Mouse (Mus musculus) intestine, embryonic 15.5 days (tissue): ENCODE data around the gene Tprg. TPM values are rescaled to one million over a fixed set of nuclear protein-coding genes. Genes with fewer than 3 reads are reported as not detected.

Source experiments
- ATAC-seq: fragments of 200-750 bp; cut with Nextera tagmentation; 2 replicates; pipeline ENCODE4 v1.8.0; 2017; ENCODE audit warnings: moderate TSS enrichment, moderate library complexity
- H3K27ac ChIP-seq: fragments of 300-500 bp; sonication (generic); 2 replicates; pipeline ENCODE4 v1.5.1; 2015; ENCODE audit warnings: mild to moderate bottlenecking, inconsistent platforms
- H3K27me3 ChIP-seq: fragments of 300-500 bp; sonication (generic); replicated peaks from 2 replicates; pipeline ENCODE4 v1.6.1; 2015; ENCODE audit warnings: inconsistent platforms
- H3K36me3 ChIP-seq: fragments of 300-500 bp; sonication (generic); 2 replicates; pipeline ENCODE4 v1.6.1; 2015; ENCODE audit warnings: inconsistent platforms
- H3K4me1 ChIP-seq: fragments of 300-500 bp; sonication (generic); replicated peaks from 2 replicates; pipeline ENCODE4 v1.6.1; 2015; ENCODE audit warnings: inconsistent platforms
- H3K4me2 ChIP-seq: fragments of 300-500 bp; sonication (generic); replicated peaks from 2 replicates; pipeline ENCODE4 v1.6.1; 2015; ENCODE audit warnings: mild to moderate bottlenecking, inconsistent platforms
- H3K4me3 ChIP-seq: fragments of 300-500 bp; sonication (generic); replicated peaks from 2 replicates; pipeline ENCODE4 v1.5.1; 2015; ENCODE audit warnings: inconsistent platforms
- H3K9ac ChIP-seq: fragments of 300-500 bp; sonication (generic); 2 replicates; pipeline ENCODE4 v1.6.1; 2015; ENCODE audit warnings: inconsistent platforms
- H3K9me3 ChIP-seq: fragments of 300-500 bp; sonication (generic); 2 replicates; pipeline ENCODE4 v1.6.1; 2016; ENCODE audit warnings: inconsistent platforms
- WGBS: fragments of 180-500 bp; shearing (Covaris S2); methylation state at CpG from one replicate; pipeline ENCODE4 v1.1.7; 2015; 5-methylcytosine and 5-hydroxymethylcytosine counted together
- polyA plus RNA-seq: library from polyadenylated mRNA; unstranded; fragments of >200 nt; fragmentation: Nextera tagmentation; extraction: Ambion mirVana; gene quantifications from 2 replicates; pipeline ENCODE4 v1.2.1, GENCODE M21; 2015

The Tprg gene
- polyA plus RNA-seq, 1 experiment from 2014 or later, result not detected

- WGBS, result 65% methylated on average over 3 of the region's 3 CpGs
- no peaks in the 10 kb centered on the region for H3K27me3 ChIP-seq
- H3K4me2 ChIP-seq, result no peak overlapping the region
- H3K4me1 ChIP-seq, result 0 out of 2 replicates have a peak, but pooled peaks cover 4% of the 10 kb centered on the region
- H3K36me3 ChIP-seq, result no peaks in the 10 kb centered on the region
- H3K9ac ChIP-seq, result no peak overlapping the region
- H3K27ac ChIP-seq, result no peak overlapping the region
- no peaks in the 10 kb centered on the region for H3K9me3 ChIP-seq
- no peak overlapping the region for H3K4me3 ChIP-seq
- no peak for ATAC-seq
These were observed 124.7 kb downstream of the Tprg start for GRCm38 (mm10) chr16:25411307-25411706.

- Histone ChIP-seq H3K4me3 (no peak overlapping the region), H3K9ac (no peak overlapping the region), H3K4me2 (no peak overlapping the region), H3K9me3 (no peaks in the 10 kb centered on the region), H3K4me1 (0 out of 2 replicates have a peak, but pooled peaks cover 7% of the 10 kb centered on the region), H3K27me3 (no peaks in the 10 kb centered on the region), H3K27ac (no peak overlapping the region), H3K36me3 (no peaks in the 10 kb centered on the region)
- no peak for ATAC-seq
- 67% methylated on average over 1 of the region's 1 CpGs for WGBS
These were observed 127.3 kb downstream of the Tprg start for GRCm38 (mm10) chr16:25413885-25414284.

- Histone ChIP-seq H3K9me3 (no peaks in the 10 kb centered on the region), H3K4me3 (no peak overlapping the region), H3K4me2 (no peak overlapping the region), H3K9ac (no peak overlapping the region), H3K4me1 (0 out of 2 replicates have a peak, but pooled peaks cover 7% of the 10 kb centered on the region), H3K36me3 (no peaks in the 10 kb centered on the region), H3K27ac (no peak overlapping the region), H3K27me3 (no peaks in the 10 kb centered on the region)
- ATAC-seq, result no peak
These were observed 128.6 kb downstream of the Tprg start for GRCm38 (mm10) chr16:25415186-25415585.

GRCm38 (mm10) chr16:25417875-25418630 is 131.4 kb downstream of the Tprg start:
- no peak overlapping the region for H3K9ac ChIP-seq
- H3K27ac ChIP-seq, result no peak overlapping the region
- no peaks in the 10 kb centered on the region for H3K36me3 ChIP-seq
- 0 out of 2 replicates have a peak, but pooled peaks have one; percentile 41 for ATAC-seq
- WGBS, result 25% methylated on average over 11 of the region's 11 CpGs
- H3K4me2 ChIP-seq, result no peak overlapping the region
- no peak overlapping the region for H3K4me3 ChIP-seq
- no peaks in the 10 kb centered on the region for H3K9me3 ChIP-seq
- no peaks in the 10 kb centered on the region for H3K27me3 ChIP-seq
- 0 out of 2 replicates have a peak, but pooled peaks cover 7% of the 10 kb centered on the region for H3K4me1 ChIP-seq

GRCm38 (mm10) chr16:25422997-25423396 is 136.4 kb downstream of the Tprg start:
- H3K27ac ChIP-seq, result no peak overlapping the region
- no peaks in the 10 kb centered on the region for H3K27me3 ChIP-seq
- ATAC-seq, result no peak
- H3K9me3 ChIP-seq, result no peaks in the 10 kb centered on the region
- no peak overlapping the region for H3K4me2 ChIP-seq
- no peaks in the 10 kb centered on the region for H3K36me3 ChIP-seq
- H3K4me1 ChIP-seq, result 0 out of 2 replicates have a peak, but pooled peaks cover 4% of the 10 kb centered on the region
- H3K4me3 ChIP-seq, result no peak overlapping the region
- no peak overlapping the region for H3K9ac ChIP-seq
- WGBS, result 76% methylated on average over 4 of the region's 4 CpGs

- 83% methylated on average over 4 of the region's 4 CpGs for WGBS
- no peak for ATAC-seq
These were observed 137.4 kb downstream of the Tprg start for GRCm38 (mm10) chr16:25424001-25424400.

GRCm38 (mm10) chr16:25424915-25425314 is 138.3 kb downstream of the Tprg start:
- Histone ChIP-seq H3K4me1 (no peaks in the 10 kb centered on the region), H3K27ac (no peak overlapping the region), H3K9me3 (no peaks in the 10 kb centered on the region), H3K4me2 (no peak overlapping the region), H3K27me3 (no peaks in the 10 kb centered on the region), H3K36me3 (no peaks in the 10 kb centered on the region), H3K4me3 (no peak overlapping the region), H3K9ac (no peak overlapping the region)
- no peak for ATAC-seq
- 80% methylated on average over 9 of the region's 9 CpGs for WGBS

More at GRCm38 (mm10) chr16:25424001-25424400, 137.4 kb downstream of the Tprg start:
- Histone ChIP-seq H3K9ac (no peak overlapping the region), H3K27ac (no peak overlapping the region), H3K4me2 (no peak overlapping the region), H3K4me3 (no peak overlapping the region), H3K4me1 (no peaks in the 10 kb centered on the region), H3K9me3 (no peaks in the 10 kb centered on the region), H3K27me3 (no peaks in the 10 kb centered on the region), H3K36me3 (no peaks in the 10 kb centered on the region)

GRCm38 (mm10) chr16:25425376-25425775 is 138.8 kb downstream of the Tprg start:
- 68% methylated on average over 1 of the region's 1 CpGs for WGBS
- Histone ChIP-seq H3K36me3 (no peaks in the 10 kb centered on the region), H3K9me3 (no peaks in the 10 kb centered on the region), H3K4me1 (no peaks in the 10 kb centered on the region), H3K4me3 (no peak overlapping the region), H3K9ac (no peak overlapping the region), H3K4me2 (no peak overlapping the region), H3K27me3 (no peaks in the 10 kb centered on the region), H3K27ac (no peak overlapping the region)
- no peak for ATAC-seq

- Histone ChIP-seq H3K27me3 (no peaks in the 10 kb centered on the region), H3K9ac (no peak overlapping the region), H3K36me3 (no peaks in the 10 kb centered on the region), H3K27ac (no peak overlapping the region), H3K4me2 (no peak overlapping the region), H3K9me3 (no peaks in the 10 kb centered on the region), H3K4me1 (no peaks in the 10 kb centered on the region), H3K4me3 (no peak overlapping the region)
- ATAC-seq, result 0 out of 2 replicates have a peak, but pooled peaks have one; percentile 66
- 45% methylated on average over 3 of the region's 3 CpGs for WGBS
These were observed 139.6 kb downstream of the Tprg start for GRCm38 (mm10) chr16:25426261-25426660.

- WGBS, result 44% methylated on average over 2 of the region's 2 CpGs
- no peak for ATAC-seq
- H3K4me3 ChIP-seq, result no peak overlapping the region
These were observed 153.4 kb downstream of the Tprg start for GRCm38 (mm10) chr16:25440039-25440438.

GRCm38 (mm10) chr16:25445580-25445979 is 159.0 kb downstream of the Tprg start:
- no peak overlapping the region for H3K4me3 ChIP-seq
- ATAC-seq, result no peak
- WGBS, result 71% methylated on average over 7 of the region's 7 CpGs
- H3K9me3 ChIP-seq, result no peaks in the 10 kb centered on the region
- H3K27ac ChIP-seq, result no peak overlapping the region
- H3K36me3 ChIP-seq, result no peaks in the 10 kb centered on the region
- no peaks in the 10 kb centered on the region for H3K4me1 ChIP-seq
- H3K27me3 ChIP-seq, result no peaks in the 10 kb centered on the region
- no peak overlapping the region for H3K4me2 ChIP-seq
- H3K9ac ChIP-seq, result no peak overlapping the region

More at GRCm38 (mm10) chr16:25440039-25440438, 153.4 kb downstream of the Tprg start:
- H3K9ac ChIP-seq, result no peak overlapping the region
- H3K4me2 ChIP-seq, result no peak overlapping the region
- H3K4me1 ChIP-seq, result no peaks in the 10 kb centered on the region
- H3K27me3 ChIP-seq, result no peaks in the 10 kb centered on the region
- H3K9me3 ChIP-seq, result no peaks in the 10 kb centered on the region
- no peak overlapping the region for H3K27ac ChIP-seq
- H3K36me3 ChIP-seq, result no peaks in the 10 kb centered on the region

- Histone ChIP-seq H3K36me3 (no peaks in the 10 kb centered on the region), H3K9me3 (no peaks in the 10 kb centered on the region), H3K4me2 (no peak overlapping the region), H3K4me3 (no peak overlapping the region), H3K27ac (no peak overlapping the region), H3K27me3 (no peaks in the 10 kb centered on the region), H3K4me1 (no peaks in the 10 kb centered on the region), H3K9ac (no peak overlapping the region)
- ATAC-seq, result no peak
- WGBS, result 78% methylated on average over 3 of the region's 3 CpGs
These were observed 164.9 kb downstream of the Tprg start for GRCm38 (mm10) chr16:25451511-25451910.

GRCm38 (mm10) chr16:25464732-25465131 is 178.1 kb downstream of the Tprg start:
- no peak for ATAC-seq
- Histone ChIP-seq H3K27me3 (no peaks in the 10 kb centered on the region), H3K9ac (no peak overlapping the region), H3K27ac (no peak overlapping the region), H3K4me2 (no peak overlapping the region), H3K4me1 (no peaks in the 10 kb centered on the region), H3K36me3 (no peaks in the 10 kb centered on the region), H3K4me3 (no peak overlapping the region), H3K9me3 (no peaks in the 10 kb centered on the region)
- WGBS, result 77% methylated on average over 4 of the region's 4 CpGs
